Mouse (Mus musculus) midbrain, embryonic 13.5 days (tissue): ENCODE data around the gene 2900011O08Rik. TPM values are rescaled to one million over a fixed set of nuclear protein-coding genes. Genes with fewer than 3 reads are reported as not detected.

Experiments used
- ATAC-seq: fragments of 200-750 bp; cut with Nextera tagmentation; 2 replicates; pipeline ENCODE4 v1.8.0; 2017; ENCODE audit warnings: mild to moderate bottlenecking, moderate TSS enrichment, moderate library complexity
- H3K27ac ChIP-seq: fragments of 300-500 bp; sonication (generic); 2 replicates; pipeline ENCODE4 v1.5.1; 2015; ENCODE audit warnings: inconsistent platforms, mild to moderate bottlenecking, moderate library complexity
- H3K27me3 ChIP-seq: fragments of 300-500 bp; sonication (generic); 2 replicates; pipeline ENCODE4 v1.6.1; 2015; ENCODE audit warnings: mild to moderate bottlenecking, inconsistent platforms
- H3K36me3 ChIP-seq: fragments of 300-500 bp; sonication (generic); 2 replicates; pipeline ENCODE4 v1.6.1; 2015; ENCODE audit warnings: mild to moderate bottlenecking, inconsistent platforms
- H3K4me1 ChIP-seq: fragments of 300-500 bp; sonication (generic); replicated peaks from 2 replicates; pipeline ENCODE4 v1.6.1; 2015; ENCODE audit warnings: inconsistent platforms
- H3K4me2 ChIP-seq: fragments of 300-500 bp; sonication (generic); replicated peaks from 2 replicates; pipeline ENCODE4 v1.6.1; 2015; ENCODE audit warnings: moderate library complexity, mild to moderate bottlenecking, inconsistent platforms
- H3K4me3 ChIP-seq: fragments of 300-500 bp; sonication (generic); replicated peaks from 2 replicates; pipeline ENCODE4 v1.5.1; 2015; ENCODE audit warnings: mild to moderate bottlenecking, inconsistent platforms
- H3K9ac ChIP-seq: fragments of 300-500 bp; sonication (generic); replicated peaks from 2 replicates; pipeline ENCODE4 v1.6.1; 2015; ENCODE audit warnings: mild to moderate bottlenecking, inconsistent platforms
- H3K9me3 ChIP-seq: fragments of 300-500 bp; sonication (generic); 2 replicates; pipeline ENCODE4 v1.6.1; 2016; ENCODE audit warnings: mild to moderate bottlenecking, inconsistent platforms
- WGBS: fragments of 180-500 bp; shearing (Covaris S2); methylation state at CpG from one replicate; pipeline ENCODE4 v1.1.7; 2015; 5-methylcytosine and 5-hydroxymethylcytosine counted together
- polyA plus RNA-seq: library from polyadenylated mRNA; unstranded; fragments of >200 nt; fragmentation: Nextera tagmentation; extraction: Ambion mirVana; gene quantifications from 2 replicates; pipeline ENCODE4 v1.2.1, GENCODE M21; 2015

2900011O08Rik gene
- polyA plus RNA-seq, 1 experiment from 2014 or later: 111 TPM

DNA sequence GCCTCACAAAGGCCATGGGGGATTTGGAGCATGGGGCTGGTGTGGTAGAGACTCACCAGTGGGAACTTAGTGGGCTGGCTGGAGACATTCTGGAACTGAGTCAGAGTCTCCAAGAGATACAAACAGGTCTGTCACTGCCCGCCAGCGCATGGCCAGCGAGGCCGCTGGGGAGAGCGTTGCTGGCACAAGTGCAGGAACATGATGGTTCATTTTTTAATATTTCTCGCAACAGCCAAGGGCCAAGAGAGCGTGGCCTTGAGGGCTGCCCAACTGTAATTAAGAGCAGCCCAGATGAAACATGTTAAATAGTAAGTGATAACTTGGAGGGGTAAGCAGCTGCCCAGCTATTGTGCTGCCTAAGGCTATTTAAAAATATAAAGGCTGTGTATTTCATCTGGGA, 138.3 kb downstream of the 2900011O08Rik start:
- Histone ChIP-seq H3K4me3 (no peak overlapping the region), H3K9me3 (no peaks in the 10 kb centered on the region), H3K27me3 (no peaks in the 10 kb centered on the region), H3K4me2 (no peak overlapping the region), H3K9ac (no peak overlapping the region), H3K4me1 (no peaks in the 10 kb centered on the region), H3K27ac (no peak overlapping the region), H3K36me3 (peaks cover 96% of the 10 kb centered on the region)
- ATAC-seq: no peak
- 99% methylated on average over 7 of the region's 7 CpGs for WGBS

DNA sequence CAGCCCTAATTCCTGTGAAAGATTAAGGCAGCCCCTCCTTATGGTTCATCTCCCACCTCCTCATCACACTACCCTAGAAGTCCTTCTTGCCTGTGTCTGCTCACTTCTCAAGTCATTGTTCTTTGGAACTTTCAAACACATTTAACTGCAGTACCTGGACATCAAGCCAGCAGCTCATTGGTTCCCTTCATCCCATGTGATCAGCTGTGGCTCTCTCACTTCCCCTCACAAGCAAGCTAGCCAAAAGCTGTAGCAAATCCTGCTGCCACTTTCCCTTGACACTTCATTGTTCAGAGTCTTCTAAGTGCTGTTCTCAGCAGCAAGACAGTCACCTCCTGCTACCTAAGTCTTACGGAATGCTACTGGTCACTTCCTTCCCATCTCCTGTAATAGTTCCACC, 138.8 kb downstream of the 2900011O08Rik start:
- Histone ChIP-seq H3K9me3 (no peaks in the 10 kb centered on the region), H3K27me3 (no peaks in the 10 kb centered on the region), H3K9ac (no peak overlapping the region), H3K36me3 (peaks cover 97% of the 10 kb centered on the region), H3K4me3 (no peak overlapping the region), H3K4me1 (no peaks in the 10 kb centered on the region), H3K4me2 (no peak overlapping the region), H3K27ac (no peak overlapping the region)
- 97% methylated on average over 1 of the region's 1 CpGs for WGBS
- no peak for ATAC-seq

DNA sequence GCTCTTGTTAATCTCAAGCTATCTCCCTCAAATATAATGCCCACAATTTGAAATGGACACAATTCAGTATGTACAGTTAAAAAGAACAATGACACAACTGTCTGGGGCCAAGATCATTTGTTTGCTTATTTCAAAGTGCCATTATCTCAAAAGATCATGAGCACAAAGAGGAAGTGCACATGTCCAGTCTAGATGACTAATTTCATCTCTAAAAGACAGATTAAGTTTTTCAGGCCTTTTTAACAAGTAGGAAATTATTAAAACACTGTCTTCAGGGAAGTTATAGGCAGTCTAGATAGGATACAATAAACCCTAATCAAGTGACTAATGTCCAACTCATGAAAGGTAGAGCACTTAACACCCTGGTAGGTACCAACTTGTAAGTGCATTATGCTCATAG, 142.6 kb downstream of the 2900011O08Rik start:
- no peak overlapping the region for H3K9ac ChIP-seq
- ATAC-seq: no peak
- no peak overlapping the region for H3K4me2 ChIP-seq
- H3K9me3 ChIP-seq: no peaks in the 10 kb centered on the region
- peaks cover 96% of the 10 kb centered on the region for H3K36me3 ChIP-seq
- no peak overlapping the region for H3K27ac ChIP-seq
- no peaks in the 10 kb centered on the region for H3K27me3 ChIP-seq
- no peaks in the 10 kb centered on the region for H3K4me1 ChIP-seq
- no peak overlapping the region for H3K4me3 ChIP-seq

DNA sequence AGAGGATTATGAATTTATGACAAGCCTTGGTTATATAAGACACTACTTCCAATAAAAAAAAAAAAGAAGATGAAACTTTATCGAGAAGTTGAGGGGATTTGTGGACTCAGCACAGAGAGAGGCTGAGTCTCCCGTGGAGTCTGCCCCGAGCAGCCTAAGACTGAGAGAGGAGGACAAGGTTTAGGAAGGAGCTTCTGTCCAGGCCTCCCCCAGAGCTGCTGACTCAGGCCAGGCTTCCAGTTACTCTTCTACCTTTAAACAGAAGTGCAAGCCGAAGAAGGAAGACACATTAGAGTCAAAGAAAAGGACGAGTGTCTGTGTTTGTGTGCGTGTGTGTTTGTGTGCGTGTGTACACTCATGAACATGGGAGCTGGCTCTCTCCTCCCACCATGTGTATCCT, 144.4 kb downstream of the 2900011O08Rik start:
- Histone ChIP-seq H3K4me1 (no peaks in the 10 kb centered on the region), H3K9ac (no peak overlapping the region), H3K36me3 (peaks cover 96% of the 10 kb centered on the region), H3K9me3 (no peaks in the 10 kb centered on the region), H3K27ac (no peak overlapping the region), H3K4me2 (no peak overlapping the region), H3K4me3 (no peak overlapping the region), H3K27me3 (no peaks in the 10 kb centered on the region)
- WGBS: 93% methylated on average over 7 of the region's 7 CpGs
- ATAC-seq: no peak

DNA sequence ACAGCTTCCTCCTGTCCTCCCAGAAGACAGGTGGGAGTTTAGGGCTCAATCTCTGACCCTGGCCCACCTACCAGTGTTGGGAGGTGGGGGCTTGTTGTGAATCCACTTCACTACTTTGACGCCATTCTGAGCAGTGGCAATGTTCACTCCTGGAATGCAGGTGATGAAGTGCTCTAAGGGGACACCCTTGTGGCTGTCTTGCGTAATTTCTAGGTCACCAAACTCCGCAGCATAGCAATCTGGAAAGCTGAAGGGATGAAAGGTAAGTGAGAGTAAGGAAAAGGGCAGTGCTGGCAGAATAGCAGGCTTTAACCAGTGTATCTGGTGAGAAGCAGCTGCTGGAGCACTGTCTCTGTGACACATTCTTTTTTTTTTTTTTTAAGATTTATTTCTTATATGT, 145.0 kb downstream of the 2900011O08Rik start:
- Histone ChIP-seq H3K4me1 (no peaks in the 10 kb centered on the region), H3K4me3 (no peak overlapping the region), H3K9ac (no peak overlapping the region), H3K27me3 (no peaks in the 10 kb centered on the region), H3K27ac (no peak overlapping the region), H3K36me3 (peaks cover 96% of the 10 kb centered on the region), H3K9me3 (no peaks in the 10 kb centered on the region), H3K4me2 (no peak overlapping the region)
- ATAC-seq: no peak
- WGBS: 84% methylated on average over 3 of the region's 3 CpGs

DNA sequence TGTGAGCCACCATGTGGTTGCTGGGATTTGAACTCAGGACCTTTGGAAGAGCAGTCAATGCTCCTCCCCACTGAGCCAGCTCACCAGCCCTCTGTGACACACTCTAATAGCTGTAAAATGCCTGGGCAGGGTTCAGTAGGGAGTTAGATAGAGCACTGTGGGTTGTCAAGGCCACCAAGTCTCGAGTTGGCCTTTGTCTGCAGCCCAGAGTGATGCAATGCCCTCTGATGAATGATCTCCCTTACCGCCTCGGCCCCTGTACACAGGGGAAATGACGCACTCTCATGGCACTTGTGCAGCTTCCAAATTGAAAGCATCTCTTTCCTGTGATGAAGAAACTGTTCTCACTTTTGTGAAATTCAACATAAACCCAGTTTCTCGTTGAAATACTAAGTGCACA, 145.4 kb downstream of the 2900011O08Rik start:
- no peak overlapping the region for H3K27ac ChIP-seq
- no peak for ATAC-seq
- H3K4me3 ChIP-seq: no peak overlapping the region
- H3K27me3 ChIP-seq: no peaks in the 10 kb centered on the region
- 88% methylated on average over 5 of the region's 5 CpGs for WGBS
- no peak overlapping the region for H3K4me2 ChIP-seq
- no peak overlapping the region for H3K9ac ChIP-seq
- no peaks in the 10 kb centered on the region for H3K9me3 ChIP-seq
- H3K36me3 ChIP-seq: peaks cover 97% of the 10 kb centered on the region
- no peaks in the 10 kb centered on the region for H3K4me1 ChIP-seq

DNA sequence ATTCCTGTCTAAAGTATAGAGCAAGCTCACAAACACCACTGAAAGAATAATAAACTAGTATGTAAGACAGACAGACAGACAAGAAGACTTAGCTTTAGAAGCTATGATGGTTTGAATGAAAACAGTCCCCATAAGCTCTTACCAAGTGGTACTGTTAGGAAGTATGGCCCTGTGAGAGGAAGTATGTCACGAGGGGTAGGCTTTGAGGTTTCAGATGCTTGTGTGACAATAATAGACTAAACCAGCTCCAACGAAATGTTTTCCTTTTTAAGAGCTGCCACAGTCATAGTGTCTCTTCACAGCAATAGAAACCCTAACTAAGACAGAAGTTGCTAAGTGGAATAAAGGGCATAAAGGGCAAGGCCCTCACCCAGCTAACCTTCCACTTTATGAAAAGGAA, 148.6 kb downstream of the 2900011O08Rik start:
- no peak for ATAC-seq
- WGBS: 88% methylated on average over 2 of the region's 2 CpGs
- H3K4me2 ChIP-seq: no peak overlapping the region
- H3K27me3 ChIP-seq: no peaks in the 10 kb centered on the region
- no peaks in the 10 kb centered on the region for H3K9me3 ChIP-seq
- no peak overlapping the region for H3K4me3 ChIP-seq
- H3K9ac ChIP-seq: no peak overlapping the region
- H3K27ac ChIP-seq: no peak overlapping the region
- peaks cover 94% of the 10 kb centered on the region for H3K36me3 ChIP-seq
- no peaks in the 10 kb centered on the region for H3K4me1 ChIP-seq

DNA sequence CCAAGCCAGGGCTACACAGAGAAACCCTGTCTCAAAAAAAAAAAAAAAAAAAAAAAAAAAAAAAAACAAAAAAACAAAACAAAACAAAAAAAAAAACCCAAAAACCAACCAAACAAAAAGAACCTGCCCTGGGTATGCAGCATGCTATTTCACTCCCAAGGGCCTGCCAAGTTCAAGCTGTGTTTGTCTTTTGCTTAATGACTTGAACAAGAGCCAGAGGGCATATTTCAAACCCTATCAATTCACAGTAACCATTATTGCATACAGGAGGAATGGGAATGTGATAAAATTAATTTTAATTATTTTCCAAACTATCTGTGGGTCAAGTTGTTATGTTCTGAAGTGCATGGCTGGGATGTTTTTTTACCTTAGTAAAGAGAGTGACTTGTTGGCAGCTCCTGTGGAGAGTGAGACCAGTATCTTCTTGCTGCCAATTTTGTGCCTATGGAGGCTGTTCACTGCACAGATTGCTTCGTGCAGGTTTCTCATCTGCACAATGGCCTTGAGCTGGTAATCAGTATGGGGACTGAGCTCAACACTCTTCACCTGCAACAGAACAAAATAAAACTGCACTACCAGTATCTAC, 151.7 kb downstream of the 2900011O08Rik start:
- Histone ChIP-seq H3K4me2 (no peak overlapping the region), H3K36me3 (peaks cover 93% of the 10 kb centered on the region)
- 94% methylated on average over 1 of the region's 1 CpGs for WGBS

DNA sequence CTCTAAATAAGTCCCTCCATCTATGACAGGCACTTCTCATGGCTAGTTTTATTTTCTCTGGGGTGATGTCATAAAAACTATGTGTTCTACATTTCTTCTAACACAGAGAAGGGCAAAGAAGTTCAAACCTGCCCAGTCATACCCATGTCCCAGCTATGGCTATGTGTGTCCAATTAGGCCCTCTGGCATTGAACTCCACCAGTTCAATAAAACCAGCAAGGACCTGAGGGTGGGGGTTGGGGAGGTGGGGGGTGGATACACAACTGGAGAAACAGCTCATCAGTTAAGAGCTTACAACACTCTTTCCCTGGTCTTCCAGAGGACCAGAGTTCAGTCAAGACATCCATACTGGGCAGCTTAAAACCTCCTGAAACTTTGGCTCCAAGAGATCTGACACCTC, 152.7 kb downstream of the 2900011O08Rik start:
- Histone ChIP-seq H3K27me3 (no peaks in the 10 kb centered on the region), H3K9me3 (no peaks in the 10 kb centered on the region), H3K27ac (no peak overlapping the region), H3K36me3 (peaks cover 87% of the 10 kb centered on the region), H3K4me1 (no peaks in the 10 kb centered on the region), H3K9ac (no peak overlapping the region), H3K4me2 (no peak overlapping the region), H3K4me3 (no peak overlapping the region)
- ATAC-seq: no peak

More for the DNA sequence above, 151.7 kb downstream of the 2900011O08Rik start:
- no peak overlapping the region for H3K9ac ChIP-seq
- H3K27ac ChIP-seq: no peak overlapping the region
- no peak overlapping the region for H3K4me3 ChIP-seq
- no peaks in the 10 kb centered on the region for H3K9me3 ChIP-seq
- H3K27me3 ChIP-seq: no peaks in the 10 kb centered on the region
- no peaks in the 10 kb centered on the region for H3K4me1 ChIP-seq
- ATAC-seq: no peak

DNA sequence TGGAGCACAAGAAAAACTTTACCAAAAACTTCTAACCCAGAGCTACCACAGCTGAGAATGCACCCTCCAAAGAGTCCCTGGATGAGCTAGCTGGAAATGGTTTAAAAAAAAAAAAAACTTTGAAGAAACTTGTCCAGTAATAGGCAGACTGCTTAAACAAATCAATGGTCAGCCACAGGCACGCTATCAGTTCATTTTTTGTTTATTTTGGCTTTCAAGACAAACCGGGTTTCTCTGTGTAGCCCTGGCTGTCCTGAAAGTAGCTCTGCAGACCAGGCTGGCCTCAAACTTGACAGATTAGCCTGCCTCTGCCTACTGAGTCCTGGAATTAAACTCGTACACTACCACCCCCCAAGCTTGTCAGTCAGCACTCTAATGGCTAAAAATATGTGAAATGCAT, 156.9 kb downstream of the 2900011O08Rik start:
- 94% methylated on average over 3 of the region's 3 CpGs for WGBS
- H3K4me3 ChIP-seq: no peak overlapping the region
- H3K9ac ChIP-seq: no peak overlapping the region
- no peak overlapping the region for H3K27ac ChIP-seq
- no peaks in the 10 kb centered on the region for H3K9me3 ChIP-seq
- H3K4me1 ChIP-seq: no peaks in the 10 kb centered on the region
- ATAC-seq: no peak
- H3K36me3 ChIP-seq: peaks cover 82% of the 10 kb centered on the region
- H3K27me3 ChIP-seq: no peaks in the 10 kb centered on the region
- no peak overlapping the region for H3K4me2 ChIP-seq

DNA sequence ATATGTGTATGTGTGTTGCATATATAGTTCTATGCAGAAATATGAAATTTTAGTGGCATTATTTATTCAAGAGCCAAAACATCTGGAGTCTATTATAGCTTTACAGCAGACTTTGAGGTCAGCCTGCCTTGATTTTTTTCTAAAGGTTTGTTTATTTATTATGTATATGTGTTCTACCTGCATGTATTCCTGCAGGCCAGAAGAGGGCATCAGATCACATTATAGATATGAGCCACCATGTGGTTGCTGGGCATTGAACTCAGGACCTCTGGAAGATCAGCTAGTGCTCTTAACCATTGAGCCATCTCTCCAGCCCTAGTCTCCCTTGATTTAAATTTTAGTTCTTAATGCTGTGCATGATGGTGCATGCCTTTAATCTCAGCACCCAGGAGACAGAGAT, 161.3 kb downstream of the 2900011O08Rik start:
- Histone ChIP-seq H3K27ac (no peak overlapping the region), H3K4me2 (no peak overlapping the region), H3K4me3 (no peak overlapping the region), H3K4me1 (no peaks in the 10 kb centered on the region), H3K9ac (no peak overlapping the region), H3K9me3 (no peaks in the 10 kb centered on the region), H3K27me3 (no peaks in the 10 kb centered on the region), H3K36me3 (peaks cover 79% of the 10 kb centered on the region)
- ATAC-seq: no peak
